Mouse (Mus musculus) hindbrain, postnatal 0 days (tissue): ENCODE results near the gene Ppp2r5c. TPM values are rescaled to one million over a fixed set of nuclear protein-coding genes. Genes with fewer than 3 reads are reported as not detected.

Experiments
- ATAC-seq: fragments of 200-750 bp; cut with Nextera tagmentation; 2 replicates; pipeline ENCODE4 v1.8.0; 2017; ENCODE audit warnings: mild to moderate bottlenecking, moderate TSS enrichment, moderate library complexity
- DNase-seq: peaks from one replicate; pipeline ENCODE4 v3.0.0-alpha.2; 2015; ENCODE audit warnings: low spot score
- H3K27ac ChIP-seq: fragments of 300-500 bp; sonication (generic); 2 replicates; pipeline ENCODE4 v1.5.1; 2014; ENCODE audit warnings: mild to moderate bottlenecking
- H3K27me3 ChIP-seq: fragments of 300-500 bp; sonication (generic); 2 replicates; pipeline ENCODE4 v1.6.1; 2014; ENCODE audit warnings: low read length, mixed read lengths; ENCODE audit not compliant: insufficient read depth
- H3K36me3 ChIP-seq: fragments of 300-500 bp; sonication (generic); 2 replicates; pipeline ENCODE4 v1.6.1; 2014; ENCODE audit warnings: low read length, mixed read lengths; ENCODE audit not compliant: insufficient read depth
- H3K4me1 ChIP-seq: fragments of 300-500 bp; sonication (generic); 2 replicates; pipeline ENCODE4 v1.6.1; 2014; ENCODE audit warnings: antibody characterized with exemption, low read length, mixed read lengths; ENCODE audit not compliant: insufficient read depth
- H3K4me2 ChIP-seq: fragments of 300-500 bp; sonication (generic); 2 replicates; pipeline ENCODE4 v1.6.1; 2014; ENCODE audit warnings: low read depth, mild to moderate bottlenecking, low read length, moderate library complexity, mixed read lengths
- H3K4me3 ChIP-seq: fragments of 300-500 bp; sonication (generic); 2 replicates; pipeline ENCODE4 v1.5.1; 2014; ENCODE audit warnings: low read length
- H3K9ac ChIP-seq: fragments of 300-500 bp; sonication (generic); replicated peaks from 2 replicates; pipeline ENCODE4 v1.6.1; 2014; ENCODE audit warnings: mild to moderate bottlenecking, low read length, moderate library complexity, mixed read lengths
- H3K9me3 ChIP-seq: fragments of 300-500 bp; sonication (generic); 2 replicates; pipeline ENCODE4 v1.6.1; 2016; ENCODE audit warnings: low read length, mixed read lengths
- CTCF ChIP-seq: IDR thresholded peaks from 2 replicates; pipeline ENCODE4 v1.5.1; 2016; ENCODE audit warnings: antibody characterized with exemption, control low read depth, low read depth
- WGBS: fragments of 180-500 bp; shearing (Covaris S2); extraction: QIAGEN DNeasy Blood & Tissue Kit; methylation state at CpG from one replicate; pipeline ENCODE4 v1.1.7; 2014; 5-methylcytosine and 5-hydroxymethylcytosine counted together
- polyA plus RNA-seq: library from polyadenylated mRNA; unstranded; fragments of >200 nt; fragmentation: Nextera tagmentation; extraction: Ambion mirVana; gene quantifications from 2 replicates; pipeline ENCODE4 v1.2.1, GENCODE M21; 2015
- total RNA-seq: library from RNA; depleted of rRNA; stranded (reverse); fragments of >200 nt; gene quantifications from 2 replicates; pipeline ENCODE4 v1.2.3, GENCODE M21; 2014

Gene Ppp2r5c
- total and polyA plus RNA-seq, 2 experiments from 2014 or later, result 108 to 163 TPM

DNA sequence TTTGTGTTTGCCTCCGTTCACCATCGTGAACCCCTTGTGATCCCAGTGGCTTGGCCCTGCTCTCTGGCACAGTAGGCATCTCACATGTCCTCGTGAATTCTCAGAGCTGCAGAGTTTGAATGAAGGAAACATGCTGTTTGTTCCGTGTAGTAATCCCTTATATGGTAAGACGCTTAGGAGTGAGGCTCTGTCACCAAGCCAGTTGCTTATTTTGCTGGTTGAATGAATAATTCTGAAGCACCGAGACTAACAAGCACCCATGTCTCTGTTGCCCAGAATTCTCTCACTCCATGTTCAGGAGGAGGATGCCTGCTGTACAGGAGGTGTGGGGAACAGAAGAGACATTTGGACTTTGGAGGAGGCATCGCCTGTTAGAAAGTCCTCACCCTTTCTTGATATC is 9.1 kb downstream of the Ppp2r5c start:
- Histone ChIP-seq H3K9ac (no peak overlapping the region), H3K36me3 (no peaks in the 10 kb centered on the region), H3K4me3 (no peak overlapping the region), H3K4me1 (no peaks in the 10 kb centered on the region), H3K27me3 (no peaks in the 10 kb centered on the region), H3K27ac (no peak overlapping the region), H3K9me3 (no peaks in the 10 kb centered on the region), H3K4me2 (no peak overlapping the region)
- no peak for ATAC-seq
- WGBS, result 74% methylated on average over 7 of the region's 7 CpGs
- DNase-seq, result no peak
- TF ChIP-seq CTCF, result no peak

DNA sequence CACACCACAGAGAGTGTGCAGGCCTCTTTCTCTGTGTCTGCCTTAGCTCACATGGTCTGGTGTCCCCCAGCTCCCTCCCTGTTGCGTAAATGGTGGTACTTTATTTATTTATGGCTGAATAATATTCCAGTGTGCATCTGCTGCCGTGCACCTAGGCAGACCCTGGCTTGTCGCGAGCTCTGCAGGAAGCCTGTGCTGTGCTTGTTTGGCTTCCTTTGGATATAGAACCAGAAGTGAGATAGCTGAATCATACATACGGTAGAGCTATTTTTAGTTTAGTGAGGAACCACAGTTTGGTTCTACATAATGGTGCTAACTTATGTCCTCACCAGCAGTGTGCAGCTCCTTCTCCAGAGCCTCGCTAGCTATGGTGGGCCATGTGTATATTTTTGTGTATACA is 11.7 kb downstream of the Ppp2r5c start:
- H3K27ac ChIP-seq, result no peak overlapping the region
- no peak for ATAC-seq
- no peaks in the 10 kb centered on the region for H3K9me3 ChIP-seq
- no peaks in the 10 kb centered on the region for H3K36me3 ChIP-seq
- H3K9ac ChIP-seq, result no peak overlapping the region
- no peak overlapping the region for H3K4me3 ChIP-seq
- DNase-seq, result no peak
- H3K4me2 ChIP-seq, result no peak overlapping the region
- TF ChIP-seq CTCF, result no peak
- no peaks in the 10 kb centered on the region for H3K4me1 ChIP-seq
- 86% methylated on average over 6 of the region's 6 CpGs for WGBS
- no peaks in the 10 kb centered on the region for H3K27me3 ChIP-seq

GRCm38 (mm10) chr12:110460418-110461300 is 13.7 kb downstream of the Ppp2r5c start:
- WGBS, result 63% methylated on average over 18 of the region's 18 CpGs
- DNase-seq (peak; percentile 62), ATAC-seq (peak; percentile 61; the same call in 1 of the 2 replicates)
- no peak overlapping the region for H3K9ac ChIP-seq
- no peaks in the 10 kb centered on the region for H3K4me1 ChIP-seq
- no peaks in the 10 kb centered on the region for H3K36me3 ChIP-seq
- TF ChIP-seq CTCF, result no peak
- no peak overlapping the region for H3K4me3 ChIP-seq
- H3K4me2 ChIP-seq, result no peak overlapping the region
- H3K27me3 ChIP-seq, result no peaks in the 10 kb centered on the region
- H3K9me3 ChIP-seq, result no peaks in the 10 kb centered on the region
- H3K27ac ChIP-seq, result peak overlapping the region; percentile 41; the same call in 1 of the 2 replicates

GRCm38 (mm10) chr12:110463711-110464110 is 16.8 kb downstream of the Ppp2r5c start:
- Histone ChIP-seq H3K4me3 (no peak overlapping the region), H3K9me3 (no peaks in the 10 kb centered on the region), H3K27me3 (no peaks in the 10 kb centered on the region), H3K4me2 (no peak overlapping the region), H3K36me3 (peaks cover 4% of the 10 kb centered on the region; the same call in 1 of the 2 replicates), H3K9ac (no peak overlapping the region), H3K27ac (no peak overlapping the region), H3K4me1 (no peaks in the 10 kb centered on the region)
- WGBS, result 74% methylated on average over 8 of the region's 8 CpGs
- no peak for ATAC-seq
- no peak for TF ChIP-seq CTCF
- DNase-seq, result no peak

DNA sequence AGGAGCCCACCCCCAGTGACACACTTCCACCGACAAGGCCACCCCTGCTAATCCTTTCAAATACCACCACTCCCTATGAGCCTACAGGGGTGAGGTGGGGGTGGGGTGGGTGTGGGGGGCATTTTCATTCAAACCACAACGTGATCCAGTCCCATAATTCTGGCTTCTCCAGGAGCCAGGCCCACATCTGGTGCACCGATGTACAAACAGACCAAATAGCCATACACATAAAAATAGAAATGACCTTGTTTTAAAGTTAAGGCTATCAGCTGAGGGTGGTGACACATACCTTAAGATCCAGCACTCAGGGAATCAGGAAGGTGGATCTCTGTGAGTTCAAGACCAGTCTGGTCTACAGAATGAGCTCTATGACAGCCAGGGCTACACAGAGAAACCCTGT is 24.5 kb downstream of the Ppp2r5c start:
- no peak for TF ChIP-seq CTCF
- ATAC-seq (no peak), DNase-seq (no peak)
- Histone ChIP-seq H3K9ac (no peak overlapping the region), H3K4me2 (no peak overlapping the region), H3K27ac (no peak overlapping the region), H3K9me3 (no peaks in the 10 kb centered on the region), H3K36me3 (no peaks in the 10 kb centered on the region; the same call in 1 of the 2 replicates), H3K27me3 (no peaks in the 10 kb centered on the region), H3K4me1 (no peaks in the 10 kb centered on the region), H3K4me3 (no peak overlapping the region)
- 90% methylated on average over 3 of the region's 3 CpGs for WGBS

DNA sequence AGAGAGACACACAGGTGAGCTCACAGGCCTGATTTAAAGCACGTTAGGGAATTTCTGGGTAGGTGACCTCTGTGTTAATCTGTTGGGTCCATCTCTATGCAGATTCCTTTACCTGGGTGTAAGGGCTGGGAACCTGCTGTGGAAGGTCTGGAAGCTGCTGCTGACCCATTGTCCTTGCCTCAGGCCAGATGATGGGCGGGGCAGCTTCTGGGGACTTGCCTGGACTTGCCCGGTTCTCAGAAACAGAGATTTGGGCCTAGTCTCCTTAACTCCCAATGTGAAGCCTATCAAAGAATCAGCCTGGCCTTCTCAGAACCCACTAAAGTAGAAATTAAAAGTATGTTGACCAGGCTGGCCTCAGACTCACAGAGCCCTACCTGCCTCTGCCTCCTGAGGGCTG is 25.3 kb downstream of the Ppp2r5c start:
- Histone ChIP-seq H3K27me3 (no peaks in the 10 kb centered on the region), H3K36me3 (no peaks in the 10 kb centered on the region; the same call in 1 of the 2 replicates), H3K27ac (no peak overlapping the region), H3K4me2 (no peak overlapping the region), H3K9me3 (no peaks in the 10 kb centered on the region), H3K4me3 (no peak overlapping the region), H3K4me1 (no peaks in the 10 kb centered on the region), H3K9ac (no peak overlapping the region)
- ATAC-seq (no peak), DNase-seq (no peak)
- TF ChIP-seq CTCF, result no peak
- 81% methylated on average over 3 of the region's 3 CpGs for WGBS

GRCm38 (mm10) chr12:110474497-110474896 is 27.6 kb downstream of the Ppp2r5c start:
- ATAC-seq (no peak), DNase-seq (no peak)
- no peaks in the 10 kb centered on the region; the same call in 1 of the 2 replicates for H3K36me3 ChIP-seq
- H3K4me1 ChIP-seq, result no peaks in the 10 kb centered on the region
- H3K27ac ChIP-seq, result no peak overlapping the region
- TF ChIP-seq CTCF, result no peak
- WGBS, result 78% methylated on average over 8 of the region's 8 CpGs
- H3K4me2 ChIP-seq, result no peak overlapping the region
- no peak overlapping the region for H3K9ac ChIP-seq
- no peaks in the 10 kb centered on the region for H3K9me3 ChIP-seq
- H3K4me3 ChIP-seq, result no peak overlapping the region
- no peaks in the 10 kb centered on the region for H3K27me3 ChIP-seq
